Mouse (Mus musculus) ES-E14 (cell line): Measurements from ENCODE around the gene Klhl9. TPM values are rescaled to one million over a fixed set of nuclear protein-coding genes. Genes with fewer than 3 reads are reported as not detected.

ENCODE experiments used
- DNase-seq: peaks from one replicate; pipeline ENCODE4 v3.0.0-alpha.2; 2013; ENCODE audit warnings: low read depth, low spot score
- H3K27ac ChIP-seq: 2 replicates; pipeline ENCODE4 v1.5.1; 2012; ENCODE audit warnings: low read depth, mild to moderate bottlenecking, low read length, moderate library complexity, mixed read lengths; ENCODE audit not compliant: poor library complexity, insufficient read depth, severe bottlenecking
- H3K36me3 ChIP-seq: 2 replicates; pipeline ENCODE4 v1.6.1; 2012; ENCODE audit warnings: mild to moderate bottlenecking, low read length, moderate library complexity, mixed read lengths; ENCODE audit not compliant: control insufficient read depth, poor library complexity, insufficient read depth, severe bottlenecking
- H3K4me1 ChIP-seq, 2 experiments: fragments of 150-350 bp in 1 of 2; sonication (generic) in 1 of 2; 2 replicates each; pipeline ENCODE4 v1.6.1; 2012; ENCODE audit warnings: low read length in 2 of 2, mild to moderate bottlenecking in 1 of 2, mixed read lengths in 1 of 2; ENCODE audit not compliant: control insufficient read depth in 2 of 2, insufficient read depth in 2 of 2, poor library complexity in 1 of 2
- H3K4me3 ChIP-seq, 2 experiments: fragments of 150-350 bp in 1 of 2; sonication (generic) in 1 of 2; 2 replicates each; pipeline ENCODE4 v1.5.1; 2012; ENCODE audit warnings: low read length in 2 of 2, low read depth in 1 of 2, mild to moderate bottlenecking in 1 of 2, mixed read lengths in 1 of 2; ENCODE audit not compliant: insufficient read depth in 1 of 2, poor library complexity in 1 of 2, severe bottlenecking in 1 of 2
- H3K9ac ChIP-seq: 2 replicates; pipeline ENCODE4 v1.6.1; 2012; ENCODE audit warnings: low read depth, mild to moderate bottlenecking, low read length, mixed read lengths; ENCODE audit not compliant: poor library complexity, insufficient read depth, severe bottlenecking
- H3K9me3 ChIP-seq: fragments of 150-350 bp; sonication (generic); 2 replicates; pipeline ENCODE4 v1.6.1; 2012; ENCODE audit warnings: low read depth, mild to moderate bottlenecking, low read length; ENCODE audit not compliant: control insufficient read depth, insufficient read depth
- CHD2 ChIP-seq: IDR thresholded peaks from 2 replicates; pipeline ENCODE4 v1.6.1; 2014; ENCODE audit warnings: mild to moderate bottlenecking, low read depth, low read length, inconsistent platforms
- HCFC1 ChIP-seq: IDR thresholded peaks from 2 replicates; pipeline ENCODE4 v1.6.1; 2012; ENCODE audit warnings: low read length, inconsistent platforms, borderline replicate concordance; ENCODE audit not compliant: insufficient read depth
- MAFK ChIP-seq: IDR thresholded peaks from 2 replicates; pipeline ENCODE4 v1.6.1; 2014; ENCODE audit warnings: mild to moderate bottlenecking, low read depth, low read length, inconsistent platforms; ENCODE audit not compliant: insufficient read depth
- ZC3H11A ChIP-seq: IDR thresholded peaks from 2 replicates; pipeline ENCODE4 v1.6.1; 2012; ENCODE audit warnings: low read depth, mild to moderate bottlenecking, inconsistent platforms, low read length, borderline replicate concordance
- ZNF384 ChIP-seq: IDR thresholded peaks from 2 replicates; pipeline ENCODE4 v1.6.1; 2012; ENCODE audit warnings: low read depth, low read length, inconsistent platforms
- in situ Hi-C, 2 experiments: fragments of 600-800 bp; cut with MboI; formaldehyde crosslinking; loops; one replicate each; pipeline ENCODE4 v1.15.1; 2025; ENCODE audit warnings: low sequenced_read_pairs in 2 of 2, inconsistent platforms in 1 of 2; ENCODE audit not compliant: unreplicated experiment in 2 of 2
- total RNA-seq: library from RNA; depleted of rRNA; stranded (reverse); fragments of 300-350 nt; gene quantifications from 2 replicates; pipeline ENCODE4 v1.2.3, GENCODE M21; 2012; rRNA removed

Gene Klhl9
- total RNA-seq, 1 experiment = 31.5 TPM

GRCm38 (mm10) chr4:88683812-88684211 is 38.5 kb downstream of the Klhl9 start, which contains the start of gene Ifna2:
TSS of gene Ifna2 (minus strand) at chr4:88683912.
- DNase-seq = no peak
- TF ChIP-seq ZNF384 = no peak
- TF ChIP-seq CHD2 = no peak
- TF ChIP-seq ZC3H11A = no peak
- no peak for TF ChIP-seq HCFC1
- no peak for TF ChIP-seq MAFK
- no peaks in the 10 kb centered on the region for H3K4me1 ChIP-seq
- no peak within 1 kb of the TSS for H3K27ac ChIP-seq
- no peak within 1 kb of the TSS for H3K4me3 ChIP-seq
- no peak within 1 kb of the TSS for H3K9ac ChIP-seq
- H3K9me3 ChIP-seq = no peaks in the 10 kb centered on the region
- H3K36me3 ChIP-seq = no peaks in the 10 kb centered on the region
- in situ Hi-C loops = no loop called here

DNA sequence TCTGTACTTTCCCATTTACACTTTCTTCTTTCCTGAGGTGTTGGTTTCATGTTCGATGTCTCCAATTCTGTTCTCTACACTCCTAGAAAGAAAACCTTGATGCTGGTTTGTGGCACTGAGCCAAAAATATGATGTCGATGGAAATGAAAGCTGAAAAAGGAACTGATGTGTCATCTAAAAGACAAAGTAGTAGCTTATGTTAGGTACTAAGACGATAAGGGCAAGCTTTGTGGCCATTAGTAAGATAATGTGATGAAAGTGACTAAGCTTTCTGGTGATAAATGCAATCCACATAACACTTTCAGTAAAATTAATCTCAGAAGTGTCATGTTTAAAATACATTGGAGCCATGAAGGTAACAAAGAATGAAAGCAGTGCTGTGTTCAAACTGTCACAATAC is 40.9 kb downstream of the Klhl9 start:
- in situ Hi-C loops = no loop called here
- H3K27ac ChIP-seq = no peak overlapping the region
- TF ChIP-seq CHD2 (no peak), HCFC1 (no peak), ZNF384 (no peak), ZC3H11A (no peak), MAFK (no peak)

GRCm38 (mm10) chr4:88680362-88680761 is 41.9 kb downstream of the Klhl9 start:
- TF ChIP-seq ZNF384 (no peak), HCFC1 (no peak), ZC3H11A (no peak), CHD2 (no peak)
- DNase-seq = no peak

More for the DNA sequence above, 40.9 kb downstream of the Klhl9 start:
- H3K9ac ChIP-seq = no peak overlapping the region
- H3K4me3 ChIP-seq = no peak overlapping the region
- no peaks in the 10 kb centered on the region for H3K4me1 ChIP-seq
- no peaks in the 10 kb centered on the region for H3K9me3 ChIP-seq
- no peaks in the 10 kb centered on the region for H3K36me3 ChIP-seq
- DNase-seq = no peak

GRCm38 (mm10) chr4:88676824-88677223 is 45.4 kb downstream of the Klhl9 start, which contains the start of gene Ifna16:
TSS of gene Ifna16 (minus strand) at chr4:88676924.
- H3K27ac ChIP-seq = no peak within 1 kb of the TSS
- H3K9me3 ChIP-seq = no peaks in the 10 kb centered on the region
- no peak for TF ChIP-seq ZNF384
- no peak for TF ChIP-seq ZC3H11A
- TF ChIP-seq CHD2 = no peak
- TF ChIP-seq MAFK = no peak
- no peak for TF ChIP-seq HCFC1
- no peaks in the 10 kb centered on the region for H3K4me1 ChIP-seq
- in situ Hi-C loops = no loop called here
- DNase-seq = no peak
- no peak within 1 kb of the TSS for H3K9ac ChIP-seq
- no peaks in the 10 kb centered on the region for H3K36me3 ChIP-seq
- no peak within 1 kb of the TSS for H3K4me3 ChIP-seq

More at GRCm38 (mm10) chr4:88680362-88680761, 41.9 kb downstream of the Klhl9 start:
- no peak overlapping the region for H3K4me3 ChIP-seq
- no peaks in the 10 kb centered on the region for H3K36me3 ChIP-seq
- H3K4me1 ChIP-seq = no peaks in the 10 kb centered on the region
- no peak overlapping the region for H3K27ac ChIP-seq
- no peaks in the 10 kb centered on the region for H3K9me3 ChIP-seq
- in situ Hi-C loops = no loop called here
- H3K9ac ChIP-seq = no peak overlapping the region

Other genes starting within 250 kb of the Klhl9 start
- gene Ifnb1, start 199.7 kb downstream of the Klhl9 start, total RNA-seq = not detected in 2 replicates
- not detected in 2 replicates for gene Ifna15, start 164.2 kb downstream of the Klhl9 start, total RNA-seq
- gene Ifna14, start 150.7 kb downstream of the Klhl9 start, total RNA-seq = not detected in 2 replicates
- gene Ifna9, start 130.1 kb downstream of the Klhl9 start, total RNA-seq = not detected in 2 replicates
- not detected in 2 replicates for gene Ifna12, start 119.1 kb downstream of the Klhl9 start, total RNA-seq
- gene C87499, start 88.1 kb downstream of the Klhl9 start, total RNA-seq = not detected in 2 replicates
- not detected in 2 replicates for gene Ifna13, start 78.0 kb downstream of the Klhl9 start, total RNA-seq
- gene Ifna16, start 45.5 kb downstream of the Klhl9 start, total RNA-seq = not detected in 2 replicates
- not detected in 2 replicates for gene Ifna2, start 38.6 kb downstream of the Klhl9 start, total RNA-seq
- not detected in 2 replicates for gene Ifnab, start 31.1 kb downstream of the Klhl9 start, total RNA-seq
- 3.7 and 5.3 TPM in 2 replicates for gene Gm26566, start 660 bp downstream of the Klhl9 start, total RNA-seq
- not detected in 2 replicates for gene Gm13271, start 32.4 kb upstream of the Klhl9 start, total RNA-seq
- not detected in 2 replicates for gene Gm13283, start 37.7 kb upstream of the Klhl9 start, total RNA-seq
- not detected in 2 replicates for gene Gm13290, start 51.4 kb upstream of the Klhl9 start, total RNA-seq
- not detected in 2 replicates for gene Gm13289, start 54.5 kb upstream of the Klhl9 start, total RNA-seq
- gene Gm13272, start 57.4 kb upstream of the Klhl9 start, total RNA-seq = not detected in 2 replicates
- gene Ifnz, start 59.7 kb upstream of the Klhl9 start, total RNA-seq = not detected in 2 replicates
- gene Gm13276, start 63.2 kb upstream of the Klhl9 start, total RNA-seq = not detected in 2 replicates
- not detected in 2 replicates for gene Gm13277, start 66.2 kb upstream of the Klhl9 start, total RNA-seq
- gene Gm13278, start 69.1 kb upstream of the Klhl9 start, total RNA-seq = not detected in 2 replicates
- gene Gm13275, start 72.0 kb upstream of the Klhl9 start, total RNA-seq = not detected in 2 replicates
- gene Gm13279, start 74.9 kb upstream of the Klhl9 start, total RNA-seq = not detected in 2 replicates
- not detected in 2 replicates for gene Gm13285, start 77.2 kb upstream of the Klhl9 start, total RNA-seq
- not detected in 2 replicates for gene Gm13287, start 80.8 kb upstream of the Klhl9 start, total RNA-seq
- gene Gm13288, start 83.1 kb upstream of the Klhl9 start, total RNA-seq = not detected in 2 replicates
- gene Ifna7, start 93.8 kb upstream of the Klhl9 start, total RNA-seq = not detected in 2 replicates
- gene Ifna11, start 97.5 kb upstream of the Klhl9 start, total RNA-seq = not detected in 2 replicates
- not detected in 2 replicates for gene Ifna6, start 105.0 kb upstream of the Klhl9 start, total RNA-seq
- not detected in 2 replicates for gene Ifna5, start 113.1 kb upstream of the Klhl9 start, total RNA-seq
- gene Ifna4, start 119.4 kb upstream of the Klhl9 start, total RNA-seq = not detected in 2 replicates
- gene Ifna1, start 127.6 kb upstream of the Klhl9 start, total RNA-seq = not detected in 2 replicates
- not detected in 2 replicates for gene Ifne, start 157.7 kb upstream of the Klhl9 start, total RNA-seq